Mouse (Mus musculus): Measurements from ENCODE around the gene Ano9.

Gene Ano9

DNA sequence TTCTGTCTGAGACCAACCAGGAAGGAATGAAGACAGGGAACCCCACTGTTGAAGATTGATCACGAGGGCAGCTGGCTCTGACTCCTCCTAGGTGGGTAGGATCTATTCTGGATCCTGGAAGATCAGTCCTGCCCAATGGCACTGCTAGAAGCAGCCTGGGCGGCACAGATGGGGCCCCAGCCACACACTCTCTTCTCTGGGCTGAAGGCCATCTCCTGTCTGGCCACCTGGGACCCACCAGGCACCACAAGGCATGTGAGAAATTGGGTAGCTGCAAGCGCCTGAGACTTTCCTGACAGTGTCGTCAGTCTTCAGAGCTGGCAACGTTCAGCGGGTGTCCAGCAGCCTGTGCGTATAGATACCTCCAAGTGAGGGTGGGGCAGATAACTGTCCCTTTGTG, 55.1 kb downstream of the Ano9 start:
- DNase-seq (ENCODE audit: low read depth): no peak

DNA sequence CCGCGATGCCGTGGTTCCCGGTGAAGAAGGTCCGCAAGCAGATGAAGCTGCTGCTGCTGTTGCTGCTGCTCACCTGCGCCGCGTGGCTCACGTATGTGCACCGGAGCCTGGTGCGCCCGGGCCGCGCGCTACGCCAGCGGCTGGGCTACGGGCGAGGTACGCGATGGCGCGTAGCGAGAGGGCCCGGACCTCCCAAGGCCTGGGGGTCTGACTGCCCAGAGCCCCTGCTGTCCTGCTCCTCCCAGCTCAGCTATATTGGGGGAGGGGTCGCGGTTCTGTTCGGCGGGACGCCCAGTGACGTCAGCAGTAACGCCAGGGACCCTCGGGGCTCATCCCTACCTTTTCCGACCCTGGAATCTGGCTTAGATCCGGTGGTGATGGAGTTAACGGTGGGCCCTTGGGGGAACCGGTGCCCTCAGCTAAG, 56.3 kb downstream of the Ano9 start:
- DNase-seq (ENCODE audit: low read depth): peak; percentile 45

GRCm38 (mm10) chr7:141060426-141061242, 57.0 kb downstream of the Ano9 start, which contains the start of gene B4galnt4:
Gene B4galnt4 (plus strand): TSS chr7:141061104.
- DNase-seq (ENCODE audit: low read depth): peak; percentile 59

- DNase-seq (ENCODE audit: low read depth): no peak
Observed at GRCm38 (mm10) chr7:141059929-141060328, 57.7 kb downstream of the Ano9 start.

GRCm38 (mm10) chr7:141058601-141059341, 58.8 kb downstream of the Ano9 start:
- peak; percentile 64 for DNase-seq (ENCODE audit: low read depth)

DNA sequence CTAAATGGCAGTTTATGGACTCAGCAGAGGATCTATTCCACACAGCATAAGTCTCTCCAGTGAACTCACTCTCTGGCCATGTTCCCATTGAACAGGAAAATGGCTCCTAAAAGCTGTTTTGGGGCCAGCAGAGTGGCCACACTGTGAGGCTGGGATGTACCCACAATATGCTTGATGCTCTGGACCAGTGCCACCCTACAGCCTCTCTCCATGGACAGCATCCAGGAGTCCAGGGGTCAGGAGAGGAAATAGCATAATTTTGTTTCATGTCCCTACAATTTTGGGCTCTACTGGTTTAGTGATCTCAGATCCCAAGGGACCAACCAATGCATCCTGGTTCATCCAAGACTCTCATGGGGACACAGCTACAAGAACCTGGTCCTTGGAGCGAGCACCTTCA, 60.1 kb downstream of the Ano9 start:
- DNase-seq (ENCODE audit: low read depth): no peak

DNA sequence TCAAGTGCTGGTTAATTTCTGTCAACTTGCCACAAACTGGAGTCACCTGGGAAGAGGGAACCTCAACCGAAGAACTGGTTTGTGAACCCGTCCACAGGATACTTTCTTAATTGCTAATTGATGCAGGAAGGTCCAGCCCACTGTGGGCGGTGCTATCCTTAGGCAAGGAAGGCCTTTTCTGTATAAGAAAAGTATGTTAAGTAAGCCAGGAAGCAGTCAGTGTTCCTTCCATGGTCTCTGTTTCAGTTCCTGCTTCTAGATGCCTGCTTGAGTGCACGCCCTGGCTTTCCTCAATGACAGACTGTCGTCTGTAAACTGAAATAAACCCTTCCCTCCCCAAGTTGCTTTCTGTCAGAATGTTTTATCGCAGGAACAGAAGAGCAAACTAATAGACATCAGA, 60.6 kb downstream of the Ano9 start:
- DNase-seq (ENCODE audit: low read depth): no peak

DNA sequence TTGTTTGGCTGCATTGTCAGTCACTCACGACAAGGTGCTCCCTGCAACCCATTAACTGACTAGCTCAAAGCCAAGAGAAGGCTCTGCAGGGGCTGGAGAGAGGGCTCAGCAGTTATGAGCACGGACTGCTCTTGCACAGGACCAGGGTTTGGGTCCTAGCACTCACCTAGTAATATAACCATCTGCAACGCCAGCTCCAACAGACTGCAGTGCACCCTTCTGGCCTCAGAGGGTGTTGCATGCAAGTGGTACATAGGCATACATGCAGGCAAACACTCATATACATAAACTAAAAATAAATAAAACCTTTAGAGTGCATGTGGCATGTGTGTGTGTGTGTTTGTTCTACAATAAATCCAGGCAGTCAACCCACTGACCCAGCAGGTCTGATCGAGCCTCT, 61.8 kb downstream of the Ano9 start:
- DNase-seq (ENCODE audit: low read depth): no peak

DNA sequence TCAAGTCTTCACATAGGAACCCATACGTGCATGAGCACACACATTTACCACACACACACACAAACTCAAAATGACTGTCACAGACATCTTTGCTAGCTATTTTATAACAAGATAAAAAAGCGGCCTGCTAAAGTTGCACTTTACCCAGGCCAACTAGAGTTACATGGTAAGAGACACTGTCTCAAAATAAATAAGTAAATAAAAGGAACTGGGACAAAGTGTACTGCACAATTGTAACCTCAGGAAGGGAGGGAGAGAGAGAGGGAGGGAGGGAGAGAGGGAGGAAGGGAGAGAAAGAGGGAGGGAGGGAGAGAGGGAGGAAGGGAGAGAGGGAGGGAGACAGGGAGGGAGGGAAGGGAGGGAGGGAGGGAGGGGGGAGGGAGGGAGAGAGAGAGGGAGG, 65.2 kb downstream of the Ano9 start:
- no peak for DNase-seq (ENCODE audit: low read depth)

- no peak for DNase-seq (ENCODE audit: low read depth)
Observed at GRCm38 (mm10) chr7:141052016-141052415, 65.6 kb downstream of the Ano9 start.

Measured in naive thymus-derived CD4-positive, alpha-beta T cell, adult 2 months (primary cell).